Mouse (Mus musculus): Measurements from ENCODE around the gene Mtx2.

- TF ChIP-seq CTCF (IDR thresholded peaks at IDR 0.05; ENCODE audit: control insufficient read depth, insufficient read depth, insufficient read length), result no peak
- no peak for TF ChIP-seq USF1 (IDR thresholded peaks at IDR 0.05; ENCODE audit: low read depth)
- no peak for TF ChIP-seq MYOD1 (IDR thresholded peaks at IDR 0.05; ENCODE audit: control insufficient read depth, insufficient read length, low read depth)
- TF ChIP-seq MAX (IDR thresholded peaks at IDR 0.05), result no peak
These were observed 66.3 kb downstream of the Mtx2 start for GRCm38 (mm10) chr2:74891868-74892267.

Measured in C2C12 (cell line).